Mouse (Mus musculus): ENCODE results near the gene Dlgap3.

Dlgap3 gene

DNA sequence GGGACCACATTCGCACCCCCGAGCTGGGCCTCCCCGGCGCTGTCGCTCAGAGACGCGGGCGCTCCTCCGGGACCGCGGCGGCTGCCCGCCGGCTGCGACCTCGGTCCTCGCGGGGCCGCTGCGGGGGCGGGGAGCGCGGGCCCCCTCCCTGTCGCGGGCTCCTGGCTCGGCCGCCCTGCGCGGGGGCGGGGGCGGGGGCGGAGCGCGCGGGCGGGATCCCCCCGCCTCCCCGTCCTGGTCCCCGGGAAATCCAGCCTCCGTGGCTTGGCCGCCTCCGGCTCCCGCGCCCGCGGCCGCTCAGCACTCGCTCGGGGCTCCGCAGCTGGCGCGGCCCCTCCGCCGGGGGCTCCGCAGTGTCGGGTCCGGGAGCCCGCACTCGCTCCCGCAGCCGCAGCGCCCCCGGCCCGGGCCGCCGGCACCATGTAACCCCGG lies at the start of gene Dlgap3:
Dlgap3 (plus strand) TSS at position 291 of the 432 bp plus-strand sequence.
- no peak for DNase-seq (ENCODE audit: low read depth)

DNA sequence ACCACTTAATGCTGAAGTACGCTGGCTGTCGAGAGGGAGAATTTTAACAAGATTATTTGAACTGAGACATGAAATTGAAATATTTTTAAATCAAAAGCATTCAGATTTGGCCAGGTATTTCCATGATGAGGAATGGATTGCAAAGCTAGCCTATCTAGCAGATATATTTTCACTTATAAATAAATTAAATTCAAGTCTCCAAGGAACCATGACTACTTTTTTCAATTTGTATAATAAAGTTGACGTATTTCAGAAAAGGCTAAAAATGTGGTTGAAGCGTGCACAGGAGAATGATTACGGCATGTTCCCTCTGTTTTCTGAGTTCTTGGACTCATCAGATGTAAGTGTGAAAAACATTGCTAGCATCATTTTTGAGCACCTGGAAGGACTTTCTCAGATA lies 45.6 kb upstream of the Dlgap3 start, which contains the start of gene Tmem35b:
Tmem35b (plus strand) TSS at position 301 of the 400 bp plus-strand sequence.
- no peak for DNase-seq (ENCODE audit: low read depth)

DNA sequence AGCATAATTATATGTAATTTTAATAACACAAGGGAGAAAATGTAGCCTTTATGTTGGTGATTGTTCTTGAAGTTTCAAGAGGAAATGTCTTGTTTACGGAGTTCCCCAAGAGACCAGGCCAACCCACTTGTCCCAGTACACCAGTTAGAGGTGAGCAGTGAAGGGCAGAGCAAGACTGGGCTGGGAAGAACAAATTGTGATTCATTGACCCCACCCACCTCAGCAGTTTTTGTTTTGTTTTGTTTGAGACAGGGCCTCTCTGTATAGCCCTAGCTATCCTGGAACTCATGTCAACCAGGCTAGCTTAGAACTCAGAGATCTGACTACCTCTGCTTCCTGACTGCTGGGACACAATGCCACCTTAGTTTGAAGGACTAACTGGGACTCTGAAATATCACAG lies 44.7 kb upstream of the Dlgap3 start:
- DNase-seq (ENCODE audit: low read depth): no peak

DNA sequence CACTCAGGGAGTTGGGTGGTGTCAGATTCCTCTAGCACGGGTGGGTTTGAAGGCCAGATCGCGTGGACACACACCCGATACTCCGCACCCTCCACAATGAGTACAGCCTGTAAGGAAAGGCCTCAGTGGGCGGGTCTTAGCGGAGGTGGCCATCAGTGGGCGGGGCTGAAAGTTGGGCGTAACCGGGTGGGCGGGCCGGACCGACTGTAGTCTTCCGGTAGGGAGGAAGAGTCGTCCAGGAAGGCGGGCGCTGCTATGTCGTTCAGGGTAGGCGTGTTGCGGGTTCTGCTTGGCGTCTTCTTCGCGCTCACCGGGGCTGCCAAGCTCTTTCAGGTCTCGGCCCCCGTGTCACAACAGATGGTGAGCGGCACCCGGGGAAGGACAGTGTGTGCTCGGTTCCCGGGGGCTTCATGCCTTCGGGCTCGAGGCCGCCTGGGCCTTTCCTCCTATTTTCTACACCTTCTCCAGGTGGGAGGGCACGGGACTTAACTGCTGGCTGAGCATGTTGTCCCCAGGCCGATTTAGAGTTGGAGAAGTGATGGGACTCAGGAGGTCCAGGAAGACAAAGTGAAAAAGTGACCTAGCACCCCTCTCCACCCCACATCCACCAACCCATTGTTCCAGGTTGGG lies 43.1 kb upstream of the Dlgap3 start:
- DNase-seq (ENCODE audit: low read depth): peak; percentile 98

DNA sequence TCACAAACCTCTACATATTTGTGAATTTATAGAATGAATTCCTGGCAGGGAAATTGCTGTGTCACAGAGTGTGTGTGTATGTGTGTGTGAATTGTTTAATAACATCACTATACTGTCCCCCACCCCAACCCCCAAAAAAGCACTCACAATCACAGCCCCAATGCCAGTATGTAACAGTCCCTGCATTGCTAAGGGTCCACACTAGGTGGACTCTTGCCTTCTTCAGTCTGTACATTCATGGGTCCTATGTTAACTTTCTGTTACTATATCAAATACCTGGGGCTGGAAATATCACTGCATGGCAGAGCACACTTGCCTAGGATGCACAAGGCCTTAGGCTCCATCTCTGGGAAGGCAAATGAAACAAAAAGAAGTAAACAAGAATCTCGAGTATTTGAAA lies 34.3 kb upstream of the Dlgap3 start:
- no peak for DNase-seq (ENCODE audit: low read depth)

DNA sequence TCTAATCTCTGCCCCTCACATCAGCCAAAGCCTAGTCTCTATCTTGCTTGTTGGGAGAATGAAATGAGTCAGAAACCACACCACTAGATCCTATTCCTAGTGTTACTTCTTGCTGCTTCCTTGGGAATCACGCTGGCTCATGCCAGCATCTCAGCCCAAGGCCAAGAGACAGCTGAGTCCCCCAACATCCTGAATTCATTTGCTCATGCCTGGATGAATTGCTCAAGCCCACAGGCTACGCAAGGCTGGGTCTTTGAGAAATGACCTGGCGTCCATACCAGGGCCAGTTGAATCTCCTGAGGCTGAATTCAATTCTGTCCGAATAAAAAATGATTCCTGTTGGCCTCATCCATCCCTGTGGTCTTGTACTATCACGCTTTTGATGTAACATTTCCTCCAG lies 31.4 kb upstream of the Dlgap3 start:
- peak; percentile 74 for DNase-seq (ENCODE audit: low read depth)

DNA sequence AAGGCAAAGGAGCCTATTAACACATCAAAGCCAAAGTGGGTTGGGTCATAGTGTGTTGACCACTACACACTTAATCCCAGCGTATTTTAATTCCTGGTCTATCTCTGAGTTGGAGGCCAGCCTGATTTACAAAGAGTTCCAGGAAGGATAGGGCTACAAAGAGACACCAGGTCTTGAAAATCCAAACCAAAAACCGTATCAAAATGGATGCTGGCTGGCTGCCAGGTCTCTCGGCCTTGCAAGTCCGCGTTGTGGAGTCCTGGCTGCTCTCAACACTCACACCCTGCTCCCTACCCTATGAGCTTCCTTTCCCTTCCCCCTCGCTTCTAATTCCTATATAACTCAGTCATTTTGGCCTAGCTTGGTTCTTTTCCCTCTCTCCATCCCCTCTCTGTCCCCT lies 30.5 kb upstream of the Dlgap3 start:
- no peak for DNase-seq (ENCODE audit: low read depth)

DNA sequence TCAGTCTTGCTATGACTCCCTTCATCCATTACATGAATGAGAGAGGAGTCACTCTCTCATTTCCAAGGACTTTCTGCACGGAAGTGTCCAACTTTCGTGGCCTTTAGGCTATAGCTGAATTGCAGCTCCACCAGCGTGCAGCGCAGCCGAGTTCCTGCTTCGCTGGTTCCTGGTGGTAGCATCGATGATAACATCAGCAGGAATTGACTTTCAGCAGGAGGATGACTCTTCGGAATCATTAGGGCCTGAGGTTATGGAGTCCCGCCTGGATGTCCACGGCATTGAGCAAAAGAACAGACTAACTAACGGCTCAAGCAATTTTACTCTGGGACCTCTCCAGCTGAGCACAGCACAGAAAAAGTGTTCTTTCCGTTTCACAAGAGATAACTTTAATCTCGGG lies 19.0 kb upstream of the Dlgap3 start:
- no peak for DNase-seq (ENCODE audit: low read depth)

DNA sequence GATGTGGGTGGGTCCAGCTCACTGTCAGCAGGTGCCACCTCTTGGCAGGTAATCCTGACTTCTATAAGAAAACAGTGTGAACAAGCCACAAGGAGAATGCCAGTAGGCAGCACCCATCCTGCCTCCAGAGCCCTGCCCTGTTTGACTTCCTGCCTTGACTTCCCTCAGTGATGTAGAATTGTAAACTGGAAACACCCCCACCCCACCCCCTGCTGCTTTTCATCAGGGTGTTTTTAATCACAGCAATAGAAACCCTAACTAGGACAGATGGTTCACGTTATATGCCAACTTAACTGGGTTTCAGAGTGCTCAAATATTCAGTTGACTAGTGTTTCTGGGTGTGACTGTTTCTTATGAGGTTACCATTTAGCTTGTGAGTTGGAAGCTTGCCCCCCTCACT lies 15.7 kb upstream of the Dlgap3 start:
- no peak for DNase-seq (ENCODE audit: low read depth)

DNA sequence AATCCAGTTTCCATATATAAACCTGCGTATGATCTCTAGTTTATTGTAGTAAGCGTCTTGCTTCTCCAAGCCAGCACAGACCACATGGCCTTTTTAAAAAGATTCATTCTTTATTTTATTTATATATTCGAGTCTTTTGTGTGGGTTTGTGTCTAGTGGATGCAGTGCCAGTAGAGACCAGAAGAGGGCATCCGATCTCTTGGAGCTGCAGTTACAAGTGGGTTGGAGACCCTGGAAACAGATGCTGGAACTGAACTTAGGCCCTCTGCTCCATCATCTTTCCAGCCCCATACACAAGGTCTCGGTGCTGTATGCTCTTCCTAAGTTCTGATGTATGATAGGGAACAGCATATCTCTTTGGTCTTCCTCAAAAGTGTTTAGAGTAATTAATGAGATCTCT lies 13.2 kb upstream of the Dlgap3 start:
- DNase-seq (ENCODE audit: low read depth): peak; percentile 14

DNA sequence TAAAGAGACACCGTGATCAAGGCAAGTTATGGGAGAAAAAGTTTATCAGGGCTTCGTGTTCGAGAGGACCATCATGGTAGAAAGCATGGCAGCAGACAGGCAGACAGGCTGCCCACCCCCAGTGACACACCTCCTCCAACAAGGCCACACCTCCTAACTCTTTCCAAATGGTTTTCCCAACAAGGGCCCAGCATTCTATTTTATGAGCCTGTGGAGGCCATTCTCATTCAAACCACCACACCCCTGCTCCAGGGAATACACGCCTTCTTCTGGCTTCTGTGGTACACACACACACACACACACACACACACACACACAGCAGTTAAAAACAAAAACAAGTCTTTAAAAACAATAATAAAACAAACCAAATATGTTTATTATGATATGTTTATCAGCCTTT lies 11.3 kb upstream of the Dlgap3 start:
- DNase-seq (ENCODE audit: low read depth): no peak

DNA sequence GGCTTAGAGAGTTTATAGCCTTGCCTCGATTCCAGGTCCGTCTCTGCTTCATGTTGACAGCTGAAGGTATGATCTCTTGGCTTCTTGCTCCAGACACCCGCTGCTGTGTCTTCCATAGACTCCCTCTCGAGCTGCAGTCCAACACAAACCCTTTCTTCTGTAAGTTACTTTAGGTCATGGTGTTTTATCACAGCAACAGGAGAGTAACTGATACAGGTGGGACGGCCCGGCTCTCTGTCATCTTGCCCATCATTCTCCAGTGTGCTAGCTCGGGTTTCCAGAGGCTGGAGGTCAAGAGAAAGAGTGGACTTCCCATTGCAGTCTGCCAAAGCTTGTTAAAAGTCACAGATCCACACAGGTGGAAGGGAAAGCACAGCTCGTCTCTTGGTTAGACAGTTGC lies 5.1 kb upstream of the Dlgap3 start:
- DNase-seq (ENCODE audit: low read depth): no peak

DNA sequence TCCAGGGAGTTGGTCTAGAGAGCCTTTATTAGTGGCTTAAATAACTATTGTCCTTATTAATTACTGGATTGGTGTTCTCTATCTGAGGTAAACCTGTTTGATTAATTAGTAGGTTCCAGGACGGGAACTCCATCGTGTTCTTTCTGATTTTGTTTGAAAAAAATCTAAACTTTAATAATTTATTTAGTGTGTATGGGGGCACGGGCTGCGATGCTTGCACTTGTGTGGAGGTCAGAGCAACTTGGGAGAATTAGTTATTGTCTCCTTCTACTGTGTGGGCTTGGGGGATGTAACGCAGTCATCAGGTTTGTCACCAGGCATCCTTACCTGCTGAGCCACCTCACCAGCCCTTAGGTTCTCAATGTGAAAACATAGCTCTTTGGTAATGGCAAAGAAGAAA lies 1.9 kb upstream of the Dlgap3 start:
- DNase-seq (ENCODE audit: low read depth): no peak

DNA sequence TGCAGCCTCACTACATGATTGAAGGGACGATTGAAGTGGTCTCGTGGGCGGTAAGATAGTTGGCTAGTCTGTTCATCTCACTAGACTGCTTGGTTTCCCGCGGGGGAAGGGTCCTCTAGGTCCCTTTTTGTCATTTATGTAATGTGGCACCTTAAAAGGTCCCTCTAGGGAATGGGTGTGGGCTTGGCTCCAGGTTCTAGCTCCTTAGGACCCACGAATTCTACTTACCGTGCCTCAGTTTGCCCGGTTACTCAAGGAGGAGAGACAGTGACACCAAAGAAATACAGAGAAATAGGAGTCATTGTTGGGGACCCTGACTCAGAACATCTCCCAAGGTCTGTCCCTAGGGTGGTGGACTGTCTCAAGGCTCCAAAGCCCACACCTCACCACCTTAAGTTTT lies 1.3 kb upstream of the Dlgap3 start:
- no peak for DNase-seq (ENCODE audit: low read depth)

DNA sequence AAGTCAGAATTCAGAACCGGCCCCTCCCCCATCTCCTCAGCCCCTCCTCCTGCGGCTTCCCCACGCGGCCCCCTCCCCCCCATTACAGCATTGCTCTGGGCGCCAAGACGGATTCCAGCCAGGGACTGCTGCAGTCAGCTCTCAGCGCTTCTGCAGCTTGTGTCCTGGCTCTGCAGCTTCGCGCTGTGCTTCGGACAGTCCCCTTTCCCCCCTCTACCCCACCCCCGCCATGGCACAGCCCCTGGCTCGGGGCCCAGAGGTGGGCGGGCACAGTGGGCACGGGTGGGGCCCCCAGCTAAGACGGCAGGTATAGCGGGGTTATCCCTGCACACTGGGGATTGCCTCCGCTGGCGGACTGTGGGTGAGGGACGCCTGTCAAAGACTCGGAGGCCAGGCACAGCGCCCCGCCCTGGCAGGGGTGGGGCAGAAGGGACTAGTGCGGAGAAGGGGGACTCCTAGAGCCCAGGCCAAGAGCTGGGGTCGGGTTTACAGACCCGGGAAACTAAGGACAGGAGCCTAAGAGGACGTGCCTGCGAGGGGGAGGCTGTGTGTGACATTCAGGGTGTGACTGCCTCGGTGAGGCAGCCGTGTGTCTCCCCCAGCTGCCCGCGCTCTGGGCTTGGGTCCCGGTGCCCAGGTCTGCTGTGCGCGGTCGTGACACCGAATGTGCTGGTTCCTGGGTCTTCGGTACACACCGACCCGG lies 642 bp upstream of the Dlgap3 start:
- no peak for DNase-seq (ENCODE audit: low read depth)

DNA sequence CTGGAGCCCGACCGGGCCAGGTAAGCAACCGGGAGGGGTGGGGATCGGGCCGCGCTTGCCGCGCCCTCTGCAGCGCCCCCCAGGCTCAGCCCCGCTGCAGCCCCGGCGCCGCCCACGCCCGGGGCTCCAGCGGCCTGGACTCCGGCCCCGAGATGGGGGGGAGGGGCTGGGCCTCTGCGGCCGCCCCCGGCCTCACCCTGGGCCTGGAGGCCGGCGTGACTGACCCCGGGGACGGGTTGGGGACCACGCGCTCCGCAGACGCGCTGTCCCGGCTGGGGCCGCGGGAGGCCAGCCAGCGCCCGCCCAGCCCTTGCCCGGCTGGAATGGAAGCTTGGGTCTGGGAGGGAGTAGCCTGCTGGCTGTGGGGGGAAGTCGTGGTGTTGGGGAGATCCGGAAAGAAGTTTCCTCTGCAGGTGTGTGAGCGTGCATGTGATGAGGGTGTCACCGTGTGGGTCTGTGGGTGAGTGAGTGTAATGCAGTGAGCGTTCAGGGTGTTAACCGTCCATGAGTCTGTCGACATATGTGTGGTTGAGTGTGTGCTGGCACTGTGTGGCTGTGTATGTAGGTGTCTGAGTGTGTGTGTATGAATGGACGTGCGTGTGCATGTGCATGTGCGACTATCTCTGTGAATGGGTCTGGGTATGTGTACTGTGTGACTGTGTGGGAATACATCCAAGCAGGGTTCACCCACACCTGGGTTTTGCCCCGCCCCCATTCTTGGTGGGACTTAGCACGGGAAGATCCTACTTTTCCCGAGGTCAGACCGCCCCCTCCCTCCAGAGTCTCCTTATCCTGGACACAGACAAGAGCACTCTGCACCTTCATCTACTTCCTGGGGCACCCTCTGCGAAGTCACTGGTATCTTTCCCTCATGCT lies 580 bp downstream of the Dlgap3 start:
- DNase-seq (ENCODE audit: low read depth): no peak

DNA sequence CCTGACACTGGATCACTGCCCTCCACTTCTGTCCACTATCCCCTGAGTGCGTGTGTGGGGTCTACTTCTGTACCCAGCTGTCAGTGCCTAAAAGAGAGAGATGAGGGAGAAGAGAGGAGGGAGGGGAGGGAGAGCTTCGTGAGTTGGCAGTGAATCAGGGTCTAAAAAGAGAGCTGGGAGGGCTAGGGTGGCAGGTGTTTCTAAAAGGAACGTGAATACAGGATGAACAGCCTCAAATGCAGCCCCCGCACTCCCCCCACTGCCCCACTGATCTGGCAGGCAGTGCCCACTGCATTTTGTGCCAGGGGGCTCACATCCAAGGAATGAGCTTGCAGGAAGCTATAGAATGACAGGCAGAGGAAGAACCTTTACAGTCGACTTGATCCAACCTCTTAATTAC lies 1.9 kb downstream of the Dlgap3 start:
- no peak for DNase-seq (ENCODE audit: low read depth)

DNA sequence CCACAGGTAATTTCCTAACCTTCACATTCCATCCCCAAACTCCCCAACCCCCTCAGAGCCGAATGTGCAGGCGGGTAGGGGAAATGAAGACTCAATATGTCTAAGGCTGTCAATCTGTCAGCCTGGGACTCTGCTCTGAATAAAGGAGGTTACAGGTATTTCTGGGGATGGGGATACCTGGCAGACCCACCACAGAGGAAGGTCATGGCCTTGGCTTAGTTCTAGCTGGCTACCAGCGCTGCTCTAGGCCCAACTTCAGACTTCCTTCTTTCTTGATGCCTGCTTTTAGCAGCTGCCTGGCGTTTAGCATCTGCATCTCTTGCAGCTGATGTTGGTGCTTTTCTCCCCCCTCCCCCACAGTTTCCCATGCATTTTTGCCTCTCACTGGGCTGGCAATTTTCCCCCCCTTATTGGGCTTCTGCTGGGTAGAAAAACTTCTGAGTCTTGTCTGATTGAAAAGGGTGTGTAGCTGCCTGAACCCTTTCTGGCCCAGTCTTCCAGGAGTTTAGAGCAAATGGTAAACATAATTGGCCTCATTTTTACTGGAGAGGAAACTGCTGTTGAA lies 2.4 kb downstream of the Dlgap3 start:
- DNase-seq (ENCODE audit: low read depth): no peak

DNA sequence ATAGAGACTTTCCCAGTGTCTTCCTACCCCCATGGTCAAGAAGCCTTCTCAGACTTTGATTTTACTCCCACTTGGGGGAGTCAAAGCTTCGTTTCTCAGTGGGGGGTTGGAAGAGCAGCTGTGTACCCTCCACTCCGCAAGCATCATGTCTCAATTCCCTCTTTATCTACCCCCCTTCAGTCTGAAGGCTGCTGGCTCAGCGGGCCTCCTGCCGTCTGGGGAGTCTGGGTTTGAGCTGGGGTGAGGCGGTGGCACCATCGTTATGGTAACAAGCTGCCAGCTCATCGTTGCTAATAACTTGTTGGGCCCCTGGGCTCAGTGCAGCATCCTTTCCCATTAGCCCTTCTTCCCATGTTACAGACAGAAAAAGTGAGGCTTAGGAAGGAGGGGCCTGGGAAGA lies 3.1 kb downstream of the Dlgap3 start:
- no peak for DNase-seq (ENCODE audit: low read depth)

DNA sequence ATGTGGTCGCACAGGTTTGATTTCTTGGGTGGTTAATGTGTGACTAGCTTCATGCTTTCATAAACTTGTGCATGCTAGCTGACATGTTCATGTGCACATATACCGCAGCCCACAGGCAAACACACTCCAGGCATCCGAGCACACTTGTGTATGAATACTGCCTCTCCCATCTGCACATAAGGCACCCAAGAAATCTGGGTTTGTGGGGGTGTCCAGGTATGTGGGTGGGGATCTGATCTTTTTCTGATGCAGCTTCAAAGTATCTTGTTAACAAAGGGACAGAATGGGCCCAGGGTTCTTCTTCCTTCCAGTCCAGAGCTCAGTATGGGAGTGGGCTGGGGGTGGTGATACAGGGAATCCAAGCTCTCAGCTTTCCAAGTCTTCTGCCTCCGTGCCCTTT lies 3.6 kb downstream of the Dlgap3 start:
- DNase-seq (ENCODE audit: low read depth): no peak

DNA sequence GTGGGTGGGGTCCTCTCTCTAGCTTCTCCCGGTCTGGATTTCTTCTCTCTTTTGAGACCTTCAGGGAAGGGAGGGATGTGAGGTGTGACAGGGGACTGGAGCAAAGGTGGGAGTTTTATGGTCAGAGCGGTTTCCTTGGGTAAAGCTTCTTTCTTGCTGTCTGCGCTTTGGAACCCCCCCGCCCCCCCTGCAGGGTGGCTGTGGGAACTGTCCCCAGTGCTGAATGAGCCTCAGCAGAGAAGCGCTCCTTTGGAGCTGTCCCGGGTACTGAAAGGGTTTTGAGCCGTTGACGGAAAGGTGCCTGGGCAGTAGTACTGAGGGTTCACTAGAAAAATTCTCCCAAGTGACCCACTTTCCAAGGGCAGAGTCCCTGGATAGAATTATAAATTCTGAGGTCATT lies 4.5 kb downstream of the Dlgap3 start:
- DNase-seq (ENCODE audit: low read depth): peak; percentile 91

DNA sequence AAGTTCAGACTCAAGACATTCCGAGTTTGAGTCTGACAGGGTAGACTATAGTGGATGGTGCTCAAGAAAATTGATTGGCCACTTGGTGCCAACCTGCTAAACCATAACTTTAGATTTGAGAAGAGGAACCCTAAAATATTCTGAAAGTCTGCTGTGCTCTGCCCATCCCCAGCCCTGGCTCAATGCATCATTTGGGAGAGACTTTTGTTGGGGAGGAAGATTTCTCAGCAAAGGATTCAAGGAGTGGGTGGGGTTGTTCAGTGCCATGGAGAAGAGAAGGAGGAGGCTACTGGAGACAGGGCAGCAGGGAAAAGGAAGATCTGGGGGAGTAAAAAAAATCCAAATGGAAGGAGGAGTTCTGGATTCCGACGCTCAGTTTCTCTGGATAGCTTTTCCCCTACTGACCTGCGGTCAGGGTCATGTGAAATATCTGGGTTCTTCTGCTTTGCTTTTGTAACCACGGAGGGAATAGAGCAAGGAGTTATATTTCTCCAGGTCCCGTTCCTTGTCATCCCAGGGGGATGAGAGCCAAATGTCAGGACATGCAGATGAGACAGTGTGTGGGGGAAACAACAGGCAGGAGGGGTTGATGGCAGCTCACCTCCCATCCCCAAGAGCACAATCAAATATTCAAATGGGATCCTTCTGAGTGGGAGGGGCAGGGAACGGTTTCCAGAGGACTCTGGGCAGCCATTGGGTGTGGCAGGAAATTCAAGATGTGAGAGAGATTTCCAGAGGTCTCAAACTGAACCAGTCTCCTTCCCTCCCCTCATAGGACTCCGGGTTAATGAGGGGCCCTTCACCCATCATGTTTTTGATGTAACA lies 5.3 kb downstream of the Dlgap3 start:
- no peak for DNase-seq (ENCODE audit: low read depth)
